Mouse (Mus musculus) limb, embryonic 12.5 days (tissue): ENCODE measurements around the gene Unc13d. TPM values are rescaled to one million over a fixed set of nuclear protein-coding genes. Genes with fewer than 3 reads are reported as not detected.

Experiments used
- ATAC-seq: fragments of 200-750 bp; cut with Nextera tagmentation; 2 replicates; pipeline ENCODE4 v1.8.0; 2017; ENCODE audit warnings: low read depth, moderate TSS enrichment; ENCODE audit not compliant: insufficient number of reproducible peaks, insufficient read depth, low FRiP score, low TSS enrichment
- H3K27ac ChIP-seq: fragments of 300-500 bp; sonication (generic); 2 replicates; pipeline ENCODE4 v1.5.1; 2016; ENCODE audit warnings: mild to moderate bottlenecking, moderate library complexity
- H3K27me3 ChIP-seq: fragments of 300-500 bp; sonication (generic); 2 replicates; pipeline ENCODE4 v1.6.1; 2016; ENCODE audit warnings: mild to moderate bottlenecking, moderate library complexity
- H3K36me3 ChIP-seq: fragments of 300-500 bp; sonication (generic); 2 replicates; pipeline ENCODE4 v1.6.1; 2016; ENCODE audit warnings: mild to moderate bottlenecking, moderate library complexity
- H3K4me1 ChIP-seq: fragments of 300-500 bp; sonication (generic); replicated peaks from 2 replicates; pipeline ENCODE4 v1.6.1; 2016
- H3K4me2 ChIP-seq: fragments of 300-500 bp; sonication (generic); 2 replicates; pipeline ENCODE4 v1.6.1; 2016; ENCODE audit warnings: mild to moderate bottlenecking, moderate library complexity
- H3K4me3 ChIP-seq: fragments of 300-500 bp; sonication (generic); replicated peaks from 2 replicates; pipeline ENCODE4 v1.5.1; 2016; ENCODE audit warnings: mild to moderate bottlenecking
- H3K9ac ChIP-seq: fragments of 300-500 bp; sonication (generic); replicated peaks from 2 replicates; pipeline ENCODE4 v1.6.1; 2016; ENCODE audit warnings: mild to moderate bottlenecking, moderate library complexity
- H3K9me3 ChIP-seq: fragments of 300-500 bp; sonication (generic); 2 replicates; pipeline ENCODE4 v1.6.1; 2016; ENCODE audit warnings: mild to moderate bottlenecking, moderate library complexity
- WGBS: fragments of 180-500 bp; shearing (Covaris S2); methylation state at CpG from one replicate; pipeline ENCODE4 v1.1.7; 2016; 5-methylcytosine and 5-hydroxymethylcytosine counted together
- polyA plus RNA-seq: library from polyadenylated mRNA; unstranded; fragments of >200 nt; fragmentation: Nextera tagmentation; extraction: Ambion mirVana; gene quantifications from 2 replicates; pipeline ENCODE4 v1.2.1, GENCODE M21; 2016

Gene Unc13d
- polyA plus RNA-seq, 1 experiment from 2014 or later, result 1.4 TPM

- Histone ChIP-seq H3K27ac (no peak overlapping the region), H3K4me1 (no peaks in the 10 kb centered on the region), H3K9me3 (no peaks in the 10 kb centered on the region), H3K4me3 (no peak overlapping the region), H3K27me3 (no peaks in the 10 kb centered on the region), H3K9ac (no peak overlapping the region), H3K4me2 (no peak overlapping the region), H3K36me3 (peaks cover 86% of the 10 kb centered on the region)
- WGBS, result 93% methylated on average over 11 of the region's 11 CpGs
- ATAC-seq, result no peak
Observed at GRCm38 (mm10) chr11:116059691-116060025, 18.1 kb downstream of the Unc13d start.

- Histone ChIP-seq H3K36me3 (peaks cover 92% of the 10 kb centered on the region), H3K9ac (no peak overlapping the region), H3K4me2 (no peak overlapping the region), H3K9me3 (no peaks in the 10 kb centered on the region), H3K4me3 (no peak overlapping the region), H3K4me1 (no peaks in the 10 kb centered on the region), H3K27me3 (no peaks in the 10 kb centered on the region), H3K27ac (no peak overlapping the region)
- no peak for ATAC-seq
- 95% methylated on average over 17 of the region's 17 CpGs for WGBS
Observed at GRCm38 (mm10) chr11:116058868-116059690, 18.7 kb downstream of the Unc13d start.

DNA sequence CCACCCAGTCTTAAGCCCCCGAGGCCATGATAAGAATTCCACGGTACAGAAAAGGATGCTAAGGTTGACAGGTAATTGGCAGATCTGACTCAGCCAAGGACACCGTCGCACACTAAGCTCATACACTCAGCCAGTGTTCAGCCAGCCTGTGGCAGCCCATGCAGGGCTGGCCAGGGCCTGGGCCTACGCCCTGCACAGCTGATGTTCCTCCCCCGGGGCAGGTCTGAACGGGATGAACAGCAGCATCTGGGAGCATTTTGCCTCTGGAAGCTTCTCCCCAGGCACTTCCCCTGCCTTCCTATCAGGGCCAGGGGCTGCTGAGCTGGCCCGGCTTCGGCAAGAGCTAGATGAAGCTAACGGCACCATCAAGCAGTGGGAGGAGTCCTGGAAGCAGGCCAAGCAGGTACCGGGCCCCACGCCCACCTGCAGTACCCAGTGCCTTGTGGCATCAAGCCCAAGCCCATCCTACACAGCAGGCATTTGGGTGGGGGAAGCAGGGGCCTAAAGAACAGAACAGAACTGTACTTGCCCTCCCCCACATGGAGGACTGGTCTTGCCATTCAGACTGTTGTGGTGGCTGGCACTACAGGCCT lies 19.6 kb downstream of the Unc13d start:
- Histone ChIP-seq H3K9ac (no peak overlapping the region; the same call in 1 of the 2 replicates), H3K4me3 (no peak overlapping the region), H3K4me1 (no peaks in the 10 kb centered on the region), H3K4me2 (no peak overlapping the region), H3K36me3 (peaks cover 100% of the 10 kb centered on the region), H3K27ac (no peak overlapping the region), H3K9me3 (no peaks in the 10 kb centered on the region), H3K27me3 (no peaks in the 10 kb centered on the region)
- WGBS, result 81% methylated on average over 12 of the region's 12 CpGs
- ATAC-seq, result no peak

DNA sequence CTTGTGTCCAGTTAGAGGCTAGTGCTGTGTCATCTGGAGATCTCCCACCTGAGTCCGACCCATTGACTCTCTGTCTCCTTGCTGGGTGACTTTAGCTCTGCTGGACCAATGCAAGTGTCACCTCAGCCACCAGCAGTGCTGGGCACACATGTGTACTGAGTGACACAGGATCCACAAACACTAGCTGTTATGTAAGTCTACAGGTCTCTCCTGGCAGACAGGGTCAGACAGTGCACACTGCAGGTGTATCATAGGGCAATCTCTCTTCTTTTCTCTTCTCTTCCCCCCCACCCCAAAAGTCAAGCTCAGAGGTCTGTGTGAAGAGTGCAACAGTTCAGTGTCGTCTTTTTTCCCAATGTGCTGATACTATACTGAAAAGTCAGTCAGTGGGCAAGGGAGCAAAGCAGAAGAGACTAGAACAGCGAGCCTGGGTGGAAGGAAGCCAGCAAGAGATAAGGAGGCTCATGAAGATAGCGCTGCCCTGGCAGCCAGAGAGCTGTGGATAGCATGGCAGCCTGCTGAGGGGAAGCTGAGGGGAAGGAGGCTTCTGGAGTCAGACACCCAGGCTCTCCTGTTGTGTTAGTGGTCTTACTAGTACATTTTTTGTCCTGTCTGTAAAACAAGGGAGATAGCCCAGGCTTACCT lies 20.4 kb downstream of the Unc13d start:
- Histone ChIP-seq H3K4me2 (no peak overlapping the region), H3K9ac (no peak overlapping the region), H3K4me3 (no peak overlapping the region), H3K9me3 (no peaks in the 10 kb centered on the region), H3K27ac (no peak overlapping the region), H3K27me3 (no peaks in the 10 kb centered on the region), H3K4me1 (no peaks in the 10 kb centered on the region), H3K36me3 (peaks cover 100% of the 10 kb centered on the region)
- 90% methylated on average over 4 of the region's 4 CpGs for WGBS
- no peak for ATAC-seq

DNA sequence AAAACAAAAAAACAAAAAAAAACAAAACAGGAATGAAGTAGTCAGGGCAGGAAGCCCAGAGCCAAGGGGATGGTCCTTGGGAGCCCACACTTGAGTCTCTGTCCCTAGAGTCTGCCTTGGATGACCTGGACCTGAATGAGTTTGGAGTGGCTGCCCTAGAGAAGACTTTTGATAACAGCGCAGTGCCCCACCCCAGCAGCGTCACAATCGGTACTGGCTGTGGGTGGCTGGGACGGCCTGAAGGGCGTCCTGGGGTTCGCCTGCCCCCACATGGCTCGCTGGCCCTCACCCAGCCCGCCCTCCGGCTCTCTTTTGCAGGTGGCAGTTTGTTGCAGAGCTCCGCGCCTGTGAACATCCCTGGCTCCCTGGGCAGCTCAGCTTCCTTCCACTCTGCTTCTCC lies 21.9 kb downstream of the Unc13d start:
- Histone ChIP-seq H3K36me3 (peaks cover 100% of the 10 kb centered on the region), H3K4me2 (no peak overlapping the region), H3K4me3 (no peak overlapping the region), H3K4me1 (no peaks in the 10 kb centered on the region), H3K9me3 (no peaks in the 10 kb centered on the region), H3K9ac (no peak overlapping the region), H3K27ac (no peak overlapping the region), H3K27me3 (no peaks in the 10 kb centered on the region)
- 94% methylated on average over 11 of the region's 11 CpGs for WGBS
- ATAC-seq, result no peak

GRCm38 (mm10) chr11:116053510-116054229 lies 24.1 kb downstream of the Unc13d start:
- no peak for ATAC-seq
- H3K9ac ChIP-seq, result no peak overlapping the region
- no peak overlapping the region for H3K4me3 ChIP-seq
- H3K27me3 ChIP-seq, result no peaks in the 10 kb centered on the region
- peaks cover 8% of the 10 kb centered on the region; the same call in 1 of the 2 replicates for H3K9me3 ChIP-seq
- H3K27ac ChIP-seq, result no peak overlapping the region
- no peaks in the 10 kb centered on the region for H3K4me1 ChIP-seq
- H3K4me2 ChIP-seq, result no peak overlapping the region
- 92% methylated on average over 9 of the region's 9 CpGs for WGBS
- H3K36me3 ChIP-seq, result peaks cover 100% of the 10 kb centered on the region

GRCm38 (mm10) chr11:116050196-116050595 lies 27.6 kb downstream of the Unc13d start:
- H3K9me3 ChIP-seq, result peaks cover 10% of the 10 kb centered on the region; the same call in 1 of the 2 replicates
- no peaks in the 10 kb centered on the region for H3K4me1 ChIP-seq
- ATAC-seq, result no peak
- 86% methylated on average over 4 of the region's 4 CpGs for WGBS
- H3K4me3 ChIP-seq, result no peak overlapping the region
- H3K9ac ChIP-seq, result no peak overlapping the region
- H3K27ac ChIP-seq, result no peak overlapping the region
- no peaks in the 10 kb centered on the region for H3K27me3 ChIP-seq
- H3K36me3 ChIP-seq, result peaks cover 100% of the 10 kb centered on the region
- H3K4me2 ChIP-seq, result no peak overlapping the region

GRCm38 (mm10) chr11:116049610-116050009 lies 28.2 kb downstream of the Unc13d start:
- H3K4me1 ChIP-seq, result no peaks in the 10 kb centered on the region
- H3K27me3 ChIP-seq, result no peaks in the 10 kb centered on the region
- H3K27ac ChIP-seq, result no peak overlapping the region
- H3K4me3 ChIP-seq, result no peak overlapping the region
- peaks cover 100% of the 10 kb centered on the region for H3K36me3 ChIP-seq
- no peak overlapping the region for H3K9ac ChIP-seq
- no peak for ATAC-seq
- 83% methylated on average over 2 of the region's 2 CpGs for WGBS
- peaks cover 10% of the 10 kb centered on the region; the same call in 1 of the 2 replicates for H3K9me3 ChIP-seq
- H3K4me2 ChIP-seq, result no peak overlapping the region

GRCm38 (mm10) chr11:116045173-116045572 lies 32.6 kb downstream of the Unc13d start:
- Histone ChIP-seq H3K4me1 (no peaks in the 10 kb centered on the region), H3K27ac (no peak overlapping the region), H3K9ac (no peak overlapping the region), H3K4me2 (no peak overlapping the region), H3K4me3 (no peak overlapping the region), H3K27me3 (no peaks in the 10 kb centered on the region), H3K36me3 (peaks cover 81% of the 10 kb centered on the region), H3K9me3 (peaks cover 10% of the 10 kb centered on the region; the same call in 1 of the 2 replicates)
- ATAC-seq, result no peak
- 91% methylated on average over 6 of the region's 6 CpGs for WGBS

DNA sequence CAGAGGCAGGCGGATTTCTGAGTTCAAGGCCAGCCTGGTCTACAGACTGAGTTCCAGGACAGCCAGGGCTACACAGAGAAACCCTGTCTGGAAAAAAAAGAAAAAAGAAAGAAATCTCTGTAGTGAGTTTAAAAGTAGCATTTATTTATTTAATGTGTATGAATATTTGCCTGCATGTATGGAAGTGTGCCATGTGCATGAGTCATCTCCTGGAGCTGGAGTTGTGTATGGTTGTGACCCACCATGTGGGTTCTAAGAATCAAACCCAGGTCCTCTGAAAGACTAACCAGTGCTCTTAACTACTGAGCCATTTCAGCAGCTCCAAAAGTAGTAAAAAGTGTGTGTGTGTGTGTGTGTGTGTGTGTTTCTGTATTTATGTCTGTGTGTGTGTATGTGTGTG lies 34.5 kb downstream of the Unc13d start:
- Histone ChIP-seq H3K27ac (no peak overlapping the region), H3K27me3 (no peaks in the 10 kb centered on the region), H3K4me1 (no peaks in the 10 kb centered on the region), H3K9me3 (no peaks in the 10 kb centered on the region), H3K36me3 (peaks cover 79% of the 10 kb centered on the region), H3K9ac (no peak overlapping the region), H3K4me3 (no peak overlapping the region), H3K4me2 (no peak overlapping the region)
- WGBS, result 100% methylated on average over 1 of the region's 1 CpGs
- no peak for ATAC-seq
